In the genomic region with DNA sequence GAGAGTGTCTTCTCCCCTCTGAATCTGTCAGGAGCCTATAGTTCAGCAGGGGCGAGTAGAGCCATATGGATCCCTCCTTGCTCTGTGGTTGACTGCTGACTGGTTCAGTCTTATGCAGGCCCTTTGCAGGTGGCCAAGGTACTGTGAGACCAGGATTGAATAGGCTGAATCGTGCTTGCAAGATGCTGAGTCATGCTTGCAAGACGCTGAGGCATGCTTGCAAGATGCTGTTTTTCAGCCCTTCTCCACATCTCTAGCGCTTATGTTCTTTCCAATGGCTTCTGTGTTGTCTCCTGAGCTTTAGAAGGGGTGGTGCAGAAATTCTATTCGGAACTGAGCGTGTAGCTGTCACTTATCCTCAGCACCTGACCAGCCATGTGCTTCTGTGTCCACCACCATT, we compare ENCODE assay signal across 11 mouse cellular contexts.
"Had no signal": no experiment of that assay in that cellular context is flagged by ENCODE, and none has a peak within 500 bp of the region (broad histone marks: within the 10 kb centered on the region; RNA-seq: fewer than 3 reads in every experiment).

No protein-coding gene starts in this region.

- H3K4me2 ChIP-seq: limb, embryonic 12.5 days; midbrain, embryonic 12.5 days had no signal

- H3K4me1 ChIP-seq: midbrain, embryonic 12.5 days had no signal

- H3K9me3 ChIP-seq: limb, embryonic 12.5 days; midbrain, embryonic 12.5 days had no signal

- DNase-seq: kidney, adult 9 months; kidney, postnatal 14 days; layer of hippocampus, postnatal 36 days; lung, adult 18-20 months; right cerebral cortex, adult 18-20 months; thymus, postnatal 4 days had no signal

- H3K27me3 ChIP-seq: midbrain, embryonic 12.5 days had no signal

- ATAC-seq: intestine, postnatal 0 days; midbrain, embryonic 16.5 days had no signal

- H3K4me3 ChIP-seq: limb, embryonic 12.5 days; midbrain, embryonic 12.5 days had no signal

- H3K36me3 ChIP-seq: limb, embryonic 12.5 days; midbrain, embryonic 12.5 days had no signal

- H3K9ac ChIP-seq: limb, embryonic 12.5 days; liver, embryonic 14.5 days; midbrain, embryonic 12.5 days had no signal

- H3K27ac ChIP-seq: liver, embryonic 14.5 days; midbrain, embryonic 12.5 days had no signal
